Mouse (Mus musculus) brain, embryonic 14.5 days (tissue): Measurements from ENCODE around the gene Prdm16.

Experiments
- CTCF ChIP-seq: fragments of 200-500 bp; IDR thresholded peaks from 2 replicates; pipeline ENCODE4 v1.5.1; 2012; ENCODE audit warnings: inconsistent platforms, mild to moderate bottlenecking, moderate library complexity, borderline replicate concordance; ENCODE audit not compliant: insufficient read depth, insufficient read length; ENCODE audit errors: extremely low read depth
- POLR2A ChIP-seq: fragments of 200-500 bp; IDR thresholded peaks from 2 replicates; pipeline ENCODE4 v1.6.1; 2012; ENCODE audit warnings: mild to moderate bottlenecking, inconsistent platforms, borderline replicate concordance; ENCODE audit not compliant: poor library complexity, insufficient read depth, insufficient read length, severe bottlenecking; ENCODE audit errors: extremely low read depth

- TF ChIP-seq CTCF, result no peak
- no peak for TF ChIP-seq POLR2A
Measured at GRCm38 (mm10) chr4:154313622-154313967, 323.1 kb downstream of the Prdm16 start.
